Mouse (Mus musculus) hindbrain, embryonic 15.5 days (tissue): Measurements from ENCODE around the gene Pfas. TPM values are rescaled to one million over a fixed set of nuclear protein-coding genes. Genes with fewer than 3 reads are reported as not detected.
A peak's percentile ranks its signal among the peaks of the same experiment; 100 is the strongest.
"Not testable (repeated sequence)": the region's sequence is repeated elsewhere in the genome, so short reads cannot be mapped to it uniquely, and the experiment has no call there.

Experiments
- ATAC-seq: fragments of 200-750 bp; cut with Nextera tagmentation; 2 replicates; pipeline ENCODE4 v1.8.0; 2017; ENCODE audit warnings: low read depth, moderate number of reproducible peaks, moderate TSS enrichment; ENCODE audit not compliant: low FRiP score
- H3K27ac ChIP-seq: fragments of 300-500 bp; sonication (generic); replicated peaks from 2 replicates; pipeline ENCODE4 v1.5.1; 2015; ENCODE audit warnings: mild to moderate bottlenecking, inconsistent platforms
- H3K27me3 ChIP-seq: fragments of 300-500 bp; sonication (generic); 2 replicates; pipeline ENCODE4 v1.6.1; 2015; ENCODE audit warnings: control low read depth, inconsistent platforms
- H3K36me3 ChIP-seq: fragments of 300-500 bp; sonication (generic); 2 replicates; pipeline ENCODE4 v1.6.1; 2015; ENCODE audit warnings: control low read depth, inconsistent platforms
- H3K4me1 ChIP-seq: fragments of 300-500 bp; sonication (generic); replicated peaks from 2 replicates; pipeline ENCODE4 v1.6.1; 2015; ENCODE audit warnings: control low read depth, inconsistent platforms
- H3K4me2 ChIP-seq: fragments of 300-500 bp; sonication (generic); 2 replicates; pipeline ENCODE4 v1.6.1; 2015; ENCODE audit warnings: moderate library complexity, mild to moderate bottlenecking, inconsistent platforms
- H3K4me3 ChIP-seq: fragments of 300-500 bp; sonication (generic); 2 replicates; pipeline ENCODE4 v1.5.1; 2015; ENCODE audit warnings: mild to moderate bottlenecking, inconsistent platforms
- H3K9ac ChIP-seq: fragments of 300-500 bp; sonication (generic); 2 replicates; pipeline ENCODE4 v1.6.1; 2015; ENCODE audit warnings: inconsistent platforms
- H3K9me3 ChIP-seq: fragments of 300-500 bp; sonication (generic); 2 replicates; pipeline ENCODE4 v1.6.1; 2016; ENCODE audit warnings: control low read depth, inconsistent platforms
- WGBS: fragments of 180-500 bp; shearing (Covaris S2); methylation state at CpG from one replicate; pipeline ENCODE4 v1.1.7; 2015; 5-methylcytosine and 5-hydroxymethylcytosine counted together
- microRNA-seq: library from miRNA; unstranded; fragments of <30 nt; microRNA quantifications from one replicate; pipeline ENCODE4, GENCODE M21; 2016
- polyA plus RNA-seq: library from polyadenylated mRNA; unstranded; fragments of >200 nt; fragmentation: Nextera tagmentation; extraction: Ambion mirVana; gene quantifications from 2 replicates; pipeline ENCODE4 v1.2.1, GENCODE M21; 2015

Pfas gene
- polyA plus RNA-seq, 1 experiment from 2014 or later = 17.6 TPM

DNA sequence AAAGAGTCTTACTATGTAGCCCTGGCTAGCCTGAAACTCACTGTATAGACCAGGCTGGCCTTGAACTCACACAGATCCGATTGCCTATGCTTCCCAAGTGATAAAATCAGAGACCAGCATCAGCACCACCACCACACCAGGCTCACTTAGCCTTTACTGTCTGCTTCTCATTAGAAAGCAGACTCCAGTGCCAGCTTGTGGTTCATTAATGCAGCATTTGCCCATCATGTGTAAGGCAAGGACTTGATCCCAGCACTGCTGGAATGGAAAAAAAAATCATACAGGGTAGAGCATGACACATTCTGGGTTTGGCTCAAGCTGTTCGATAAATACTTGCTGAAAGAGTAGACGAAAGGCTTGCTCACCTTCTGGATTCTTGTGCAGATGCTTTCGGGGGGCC is 62.3 kb downstream of the Pfas start:
- no peak for ATAC-seq
- 0 out of 2 replicates have a peak, but pooled peaks cover 5% of the 10 kb centered on the region for H3K36me3 ChIP-seq
- H3K4me2 ChIP-seq = peak overlapping the region; percentile 55
- peak overlapping the region; percentile 92 for H3K27ac ChIP-seq
- 0 out of 2 replicates have a peak, but pooled peaks cover 3% of the 10 kb centered on the region for H3K27me3 ChIP-seq
- peak overlapping the region; percentile 46 for H3K4me3 ChIP-seq
- peaks cover 24% of the 10 kb centered on the region for H3K4me1 ChIP-seq
- H3K9ac ChIP-seq = no peak overlapping the region; the same call in 1 of the 2 replicates
- H3K9me3 ChIP-seq = no peaks in the 10 kb centered on the region
- 92% methylated on average over 4 of the region's 4 CpGs for WGBS

DNA sequence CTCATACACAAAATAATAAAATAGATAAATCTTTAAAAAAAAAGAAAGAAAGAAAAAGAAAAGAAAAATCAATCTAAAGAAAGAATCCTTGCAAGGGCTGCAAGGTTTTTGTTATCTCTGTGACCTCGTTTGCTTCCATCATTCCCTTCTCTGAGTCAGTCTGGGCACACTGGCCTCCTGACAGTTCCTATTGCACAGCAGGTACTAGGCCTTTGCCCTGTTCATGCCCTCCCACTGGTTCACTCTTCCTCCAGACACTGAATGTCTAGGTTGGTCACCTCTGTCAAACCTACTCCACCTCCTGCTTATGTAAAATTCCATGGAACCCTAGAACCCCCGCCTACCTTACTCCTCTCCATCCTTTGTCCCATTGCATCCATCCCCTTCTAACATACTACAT is 63.0 kb downstream of the Pfas start:
- whole genome bisulfite sequencing = 79% methylated on average over 2 of the region's 2 CpGs
- Histone ChIP-seq H3K4me2 (peak overlapping the region; percentile 55; the same call in 1 of the 2 replicates), H3K27me3 (0 out of 2 replicates have a peak, but pooled peaks cover 3% of the 10 kb centered on the region), H3K9ac (no peak overlapping the region), H3K9me3 (no peaks in the 10 kb centered on the region), H3K4me1 (peaks cover 32% of the 10 kb centered on the region), H3K4me3 (no peak overlapping the region), H3K27ac (no peak overlapping the region), H3K36me3 (0 out of 2 replicates have a peak, but pooled peaks cover 5% of the 10 kb centered on the region)
- no peak for ATAC-seq

GRCm38 (mm10) chr11:68942731-68943130 is 65.5 kb downstream of the Pfas start:
- no peaks in the 10 kb centered on the region for H3K9me3 ChIP-seq
- no peak for ATAC-seq
- 0 out of 2 replicates have a peak, but pooled peaks cover 5% of the 10 kb centered on the region for H3K36me3 ChIP-seq
- 93% methylated on average over 8 of the region's 8 CpGs for WGBS
- no peak overlapping the region for H3K4me3 ChIP-seq
- no peaks in the 10 kb centered on the region for H3K27me3 ChIP-seq
- H3K4me1 ChIP-seq = peaks cover 40% of the 10 kb centered on the region
- no peak overlapping the region for H3K27ac ChIP-seq
- H3K4me2 ChIP-seq = no peak overlapping the region
- H3K9ac ChIP-seq = no peak overlapping the region

DNA sequence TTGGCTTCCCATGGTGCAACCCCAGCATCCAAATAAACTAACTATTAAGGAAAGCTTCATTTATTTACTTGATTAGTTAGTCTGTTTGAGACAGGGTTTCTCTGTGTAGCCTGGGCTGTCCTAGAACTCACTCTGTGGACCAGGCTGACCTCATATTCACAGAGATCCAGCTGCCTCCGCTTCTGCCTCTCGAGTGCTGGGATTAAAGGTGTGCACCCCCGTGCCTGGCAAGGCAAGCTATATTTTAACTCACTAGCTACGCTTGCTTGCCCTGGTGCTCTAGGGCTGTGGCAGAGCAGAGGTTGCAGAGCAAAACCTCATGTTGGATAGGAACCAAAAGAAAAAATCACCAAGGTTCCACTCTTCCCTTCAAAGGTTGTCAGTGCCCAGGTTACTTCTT is 67.7 kb downstream of the Pfas start:
- peak overlapping the region; percentile 62 for H3K4me2 ChIP-seq
- no peak for ATAC-seq
- H3K4me3 ChIP-seq = peak overlapping the region; percentile 52

GRCm38 (mm10) chr11:68939451-68940304 is 68.6 kb downstream of the Pfas start:
- under 1% methylated on average over 16 of the region's 16 CpGs for whole genome bisulfite sequencing
- 0 out of 2 replicates have a peak, but pooled peaks cover 4% of the 10 kb centered on the region for H3K36me3 ChIP-seq
- H3K27me3 ChIP-seq = no peaks in the 10 kb centered on the region
- peak; percentile 100 for ATAC-seq
- H3K27ac ChIP-seq = peak overlapping the region; percentile 89
- no peaks in the 10 kb centered on the region for H3K9me3 ChIP-seq
- peaks cover 19% of the 10 kb centered on the region for H3K4me1 ChIP-seq
- peak overlapping the region; percentile 52 for H3K4me3 ChIP-seq
- peak overlapping the region; percentile 58 for H3K9ac ChIP-seq
- peak overlapping the region; percentile 62 for H3K4me2 ChIP-seq

More for the DNA sequence above, 67.7 kb downstream of the Pfas start:
- 53% methylated on average over 4 of the region's 4 CpGs for WGBS
- Histone ChIP-seq H3K27me3 (no peaks in the 10 kb centered on the region), H3K4me1 (peaks cover 23% of the 10 kb centered on the region), H3K36me3 (0 out of 2 replicates have a peak, but pooled peaks cover 5% of the 10 kb centered on the region), H3K27ac (peak overlapping the region; percentile 89), H3K9ac (peak overlapping the region; percentile 58), H3K9me3 (no peaks in the 10 kb centered on the region)

GRCm38 (mm10) chr11:68936951-68937350 is 71.3 kb downstream of the Pfas start:
- 90% methylated on average over 4 of the region's 4 CpGs for WGBS
- not testable (repeated sequence) for ATAC-seq, H3K4me2 ChIP-seq, H3K9ac ChIP-seq, H3K4me3 ChIP-seq, H3K36me3 ChIP-seq, H3K27ac ChIP-seq, H3K27me3 ChIP-seq, H3K9me3 ChIP-seq
- peaks cover 19% of the 10 kb centered on the region for H3K4me1 ChIP-seq

Small RNA genes within 50 kb of the gene (microRNA-seq; reads per million reads assigned to microRNA genes)
- gene Mir3062 = 4.8 reads per million, percentile 20 among the genes with 10 or more reads in this experiment

Other genes with a start within 250 kb of the Pfas start
- gene Ndel1, start 136.6 kb downstream of the Pfas start, polyA plus RNA-seq = 103 and 105 TPM in 2 replicates
- not detected in 2 replicates for gene Rnf222, start 119.9 kb downstream of the Pfas start, polyA plus RNA-seq
- 557 and 622 TPM in 2 replicates for gene Rpl26, start 106.9 kb downstream of the Pfas start, polyA plus RNA-seq
- gene Odf4, start 81.4 kb downstream of the Pfas start, polyA plus RNA-seq = 0.60 and 1.2 TPM in 2 replicates
- gene Arhgef15, start 51.0 kb downstream of the Pfas start, polyA plus RNA-seq = 21.8 and 25.3 TPM in 2 replicates
- 1.7 and 2.1 TPM in 2 replicates for gene Slc25a35, start 40.3 kb downstream of the Pfas start, polyA plus RNA-seq
- 29.8 and 34.3 TPM in 2 replicates for gene Rangrf, start 33.3 kb downstream of the Pfas start, polyA plus RNA-seq
- 56.4 and 71.2 TPM in 2 replicates for gene Ctc1, start 7.5 kb upstream of the Pfas start, polyA plus RNA-seq
- 28.6 and 36.1 TPM in 2 replicates for gene Aurkb, start 37.2 kb upstream of the Pfas start, polyA plus RNA-seq
- 22.1 and 23.1 TPM in 2 replicates for gene Borcs6, start 51.3 kb upstream of the Pfas start, polyA plus RNA-seq
- gene Tmem107, start 62.3 kb upstream of the Pfas start, polyA plus RNA-seq = 36.6 and 41.7 TPM in 2 replicates
- gene Vamp2, start 80.0 kb upstream of the Pfas start, polyA plus RNA-seq = 317 and 437 TPM in 2 replicates
- 10.0 and 10.1 TPM in 2 replicates for gene Per1, start 86.8 kb upstream of the Pfas start, polyA plus RNA-seq
- 0.87 and 0.98 TPM in 2 replicates for gene Hes7, start 111.9 kb upstream of the Pfas start, polyA plus RNA-seq
- 0.40 and 0.42 TPM in 2 replicates for gene 9130213A22Rik, start 114.1 kb upstream of the Pfas start, polyA plus RNA-seq
- gene Aloxe3, start 117.4 kb upstream of the Pfas start, polyA plus RNA-seq = 4.7 and 6.5 TPM in 2 replicates
- gene Alox12b, start 148.5 kb upstream of the Pfas start, polyA plus RNA-seq = 0.35 and 0.72 TPM in 2 replicates
- 0.34 and 0.44 TPM in 2 replicates for gene Alox8, start 189.4 kb upstream of the Pfas start, polyA plus RNA-seq
- gene Gucy2e, start 228.6 kb upstream of the Pfas start, polyA plus RNA-seq = 0.40 and 0.43 TPM in 2 replicates